Mouse (Mus musculus) kidney, adult 2 months (tissue): Measurements from ENCODE around the gene Haus3. TPM values are rescaled to one million over a fixed set of nuclear protein-coding genes. Genes with fewer than 3 reads are reported as not detected.

Experiments used
- DNase-seq: peaks from one replicate; pipeline ENCODE4 v3.0.0; 2021
- H3K27ac ChIP-seq: fragments of 200-500 bp; 2 replicates; pipeline ENCODE4 v1.5.1; 2012; ENCODE audit warnings: low read depth, low read length, control low read depth, inconsistent platforms; ENCODE audit not compliant: insufficient read depth
- H3K27me3 ChIP-seq: fragments of 200-500 bp; replicated peaks from 2 replicates; pipeline ENCODE4 v1.6.1; 2012; ENCODE audit warnings: mild to moderate bottlenecking, moderate library complexity, low read length, inconsistent platforms; ENCODE audit not compliant: control insufficient read depth, insufficient read depth
- H3K36me3 ChIP-seq: fragments of 200-500 bp; 2 replicates; pipeline ENCODE4 v1.6.1; 2012; ENCODE audit warnings: mild to moderate bottlenecking, moderate library complexity, low read length, inconsistent platforms; ENCODE audit not compliant: control insufficient read depth, insufficient read depth
- H3K4me1 ChIP-seq: fragments of 200-500 bp; 2 replicates; pipeline ENCODE4 v1.6.1; 2011; ENCODE audit warnings: low read length; ENCODE audit not compliant: control insufficient read depth, insufficient read depth
- H3K4me3 ChIP-seq: fragments of 200-500 bp; 2 replicates; pipeline ENCODE4 v1.5.1; 2011; ENCODE audit warnings: mild to moderate bottlenecking, low read depth, low read length, control low read depth; ENCODE audit not compliant: insufficient read depth
- CTCF ChIP-seq: fragments of 200-500 bp; conservative IDR thresholded peaks from 2 replicates; pipeline ENCODE4 v1.5.1; 2011; ENCODE audit warnings: low read depth, mild to moderate bottlenecking, control low read depth, low read length, moderate library complexity, mixed read lengths; ENCODE audit not compliant: insufficient read depth, insufficient read length
- POLR2A ChIP-seq: fragments of 200-500 bp; IDR thresholded peaks from one replicate; pipeline ENCODE4 v1.6.1; 2011; ENCODE audit warnings: low read depth, low read length, control low read depth
- WGBS: fragments of 180-500 bp; shearing (Covaris S2); methylation state at CpG from one replicate; pipeline ENCODE4 v1.1.7; 2018; 5-methylcytosine and 5-hydroxymethylcytosine counted together
- polyA plus RNA-seq: library from polyadenylated mRNA; depleted of rRNA; stranded (reverse); fragments of >200 nt; gene quantifications from 2 replicates; pipeline ENCODE4 v1.2.3, GENCODE M21; 2012

Gene Haus3
- polyA plus RNA-seq, 1 experiment: 0.64 TPM

DNA sequence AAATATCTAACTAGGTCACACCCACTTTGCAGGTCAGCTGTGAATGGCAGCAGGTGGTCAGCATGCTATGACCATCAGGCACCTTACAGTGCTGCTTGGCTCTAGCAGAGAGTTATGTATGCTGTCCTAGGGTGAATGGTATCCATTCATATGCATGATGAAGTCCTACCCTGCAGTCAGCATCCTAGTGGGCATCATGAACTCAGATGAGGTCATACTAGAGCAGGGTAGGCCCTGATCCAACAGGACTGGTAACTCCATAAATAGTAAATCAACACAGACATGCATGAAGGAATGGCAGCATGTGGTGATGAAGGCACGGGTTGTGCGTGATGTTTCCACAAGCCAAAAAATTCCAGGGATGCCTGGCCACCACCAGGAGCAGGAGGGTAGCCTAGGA lies 36.5 kb upstream of the Haus3 start:
- Histone ChIP-seq H3K4me3 (no peak overlapping the region), H3K27ac (no peak overlapping the region), H3K36me3 (no peaks in the 10 kb centered on the region), H3K4me1 (0 out of 2 replicates have a peak, but pooled peaks cover 4% of the 10 kb centered on the region), H3K27me3 (no peaks in the 10 kb centered on the region)
- 48% methylated on average over 2 of the region's 2 CpGs for WGBS
- TF ChIP-seq POLR2A: no peak
- no peak for TF ChIP-seq CTCF
- DNase-seq: peak; percentile 11

DNA sequence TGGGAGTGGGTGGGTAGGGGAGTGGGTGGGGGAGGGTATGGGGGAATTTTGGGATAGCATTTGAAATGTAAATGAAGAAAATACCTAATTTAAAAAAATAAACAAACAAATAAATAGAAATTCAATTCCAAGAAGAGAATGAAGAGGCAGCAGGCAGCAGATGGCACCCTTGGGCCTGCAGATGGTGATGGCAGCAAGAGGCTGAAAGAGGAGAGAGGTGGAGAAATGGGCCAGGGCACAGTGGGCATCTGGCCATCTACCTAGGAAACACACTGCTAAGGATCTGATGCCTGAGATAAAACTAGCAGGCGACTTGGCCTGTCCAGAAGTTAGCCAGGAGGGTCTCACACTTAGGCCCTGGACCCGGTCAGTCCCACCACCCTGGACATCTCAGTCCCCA lies 35.6 kb upstream of the Haus3 start:
- H3K27me3 ChIP-seq: no peaks in the 10 kb centered on the region
- TF ChIP-seq POLR2A: no peak
- TF ChIP-seq CTCF: no peak
- no peak for DNase-seq
- no peak overlapping the region for H3K4me3 ChIP-seq
- H3K4me1 ChIP-seq: 0 out of 2 replicates have a peak, but pooled peaks cover 4% of the 10 kb centered on the region
- H3K36me3 ChIP-seq: no peaks in the 10 kb centered on the region
- WGBS: 84% methylated on average over 2 of the region's 2 CpGs
- H3K27ac ChIP-seq: no peak overlapping the region

DNA sequence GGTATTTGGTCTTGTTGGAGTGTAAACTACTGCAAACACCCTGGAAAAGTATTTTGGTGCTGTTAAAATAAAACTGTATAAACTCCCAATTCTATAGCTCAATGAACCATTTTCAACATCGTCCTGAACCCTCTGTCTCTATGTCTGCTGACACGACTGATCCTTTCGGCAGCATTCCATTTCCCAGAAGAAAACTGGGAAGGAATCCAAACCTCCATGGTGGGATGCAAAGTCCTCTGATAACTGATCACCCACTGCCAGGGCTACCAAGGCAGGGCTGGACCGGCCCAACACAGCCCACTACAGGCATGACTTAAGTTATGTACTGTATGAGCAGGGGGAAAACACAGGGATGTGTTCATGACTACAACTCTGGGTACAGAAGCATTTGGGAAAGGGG lies 32.7 kb upstream of the Haus3 start:
- no peak overlapping the region for H3K27ac ChIP-seq
- no peaks in the 10 kb centered on the region for H3K27me3 ChIP-seq
- 48% methylated on average over 4 of the region's 4 CpGs for WGBS
- TF ChIP-seq CTCF: no peak
- no peak for TF ChIP-seq POLR2A
- 0 out of 2 replicates have a peak, but pooled peaks cover 4% of the 10 kb centered on the region for H3K4me1 ChIP-seq
- no peaks in the 10 kb centered on the region for H3K36me3 ChIP-seq
- peak; percentile 41 for DNase-seq
- H3K4me3 ChIP-seq: no peak overlapping the region

DNA sequence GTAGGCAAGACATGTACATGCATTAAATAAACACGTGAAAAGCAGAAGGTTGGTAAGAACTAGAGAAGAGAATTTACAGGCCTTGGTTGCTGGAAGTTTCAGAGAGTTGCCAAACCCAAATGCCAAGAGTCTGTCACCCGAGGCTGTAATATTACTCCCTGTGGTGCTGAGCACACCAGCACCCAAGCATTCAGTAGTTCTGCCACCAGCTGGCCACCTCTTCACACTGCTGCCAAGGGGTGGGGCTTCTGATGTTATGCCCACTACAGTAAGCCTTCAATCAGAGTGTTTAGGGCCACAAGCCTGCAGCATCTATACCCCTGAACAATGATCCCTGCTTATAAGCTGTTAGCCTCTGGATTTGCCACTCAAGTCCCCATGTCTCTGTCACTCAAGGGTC lies 32.1 kb upstream of the Haus3 start:
- WGBS: 45% methylated on average over 2 of the region's 2 CpGs
- DNase-seq: peak; percentile 58

DNA sequence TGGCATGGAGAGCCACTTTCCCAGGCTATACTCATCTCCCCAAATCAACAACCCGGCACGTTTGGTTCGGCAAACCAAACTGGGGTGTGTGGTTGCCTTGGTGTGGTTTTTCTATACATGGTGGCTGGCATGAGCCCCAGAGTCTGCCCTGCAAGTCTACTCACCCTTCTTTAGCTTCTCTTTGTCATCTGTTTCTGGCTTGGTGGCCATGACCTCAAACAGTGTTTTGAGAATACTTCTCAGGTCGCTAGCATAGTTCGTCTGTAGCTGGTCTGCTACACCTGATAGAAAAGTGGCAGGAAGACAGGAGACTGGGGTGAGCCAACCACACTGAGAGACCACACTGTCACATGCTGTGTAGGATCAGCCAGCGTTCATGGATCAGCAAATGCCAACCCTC lies 29.3 kb upstream of the Haus3 start:
- H3K27ac ChIP-seq: no peak overlapping the region
- DNase-seq: no peak
- H3K27me3 ChIP-seq: no peaks in the 10 kb centered on the region
- H3K36me3 ChIP-seq: no peaks in the 10 kb centered on the region
- TF ChIP-seq POLR2A: no peak
- TF ChIP-seq CTCF: no peak
- 91% methylated on average over 6 of the region's 6 CpGs for WGBS
- no peak overlapping the region for H3K4me3 ChIP-seq
- H3K4me1 ChIP-seq: 0 out of 2 replicates have a peak, but pooled peaks cover 4% of the 10 kb centered on the region

More for the DNA sequence above, 32.1 kb upstream of the Haus3 start:
- H3K27me3 ChIP-seq: no peaks in the 10 kb centered on the region
- no peak overlapping the region for H3K27ac ChIP-seq
- no peak; the same call in 1 of the 2 replicates for TF ChIP-seq CTCF
- no peak for TF ChIP-seq POLR2A
- no peaks in the 10 kb centered on the region for H3K36me3 ChIP-seq
- H3K4me3 ChIP-seq: no peak overlapping the region
- H3K4me1 ChIP-seq: 0 out of 2 replicates have a peak, but pooled peaks cover 4% of the 10 kb centered on the region

DNA sequence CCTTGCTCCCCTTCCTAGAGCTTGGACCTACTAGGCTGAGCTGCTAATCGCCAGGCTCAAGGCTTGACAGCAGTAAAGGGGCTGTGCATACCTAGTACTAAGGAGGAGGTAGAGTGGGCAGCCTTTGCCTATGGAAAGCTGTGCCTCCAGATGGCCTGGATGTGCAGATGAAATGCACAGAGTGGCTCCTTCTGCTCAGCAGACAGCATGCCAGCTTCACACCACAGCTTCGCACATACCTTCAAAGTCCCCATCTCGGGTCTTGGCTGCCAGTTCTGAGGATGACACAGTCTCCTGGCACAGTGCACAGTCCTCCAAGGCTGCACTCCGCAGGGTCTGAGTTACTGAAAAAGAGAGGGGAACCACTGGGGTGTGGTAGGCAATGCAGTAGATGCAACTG lies 27.9 kb upstream of the Haus3 start:
- H3K36me3 ChIP-seq: no peaks in the 10 kb centered on the region
- TF ChIP-seq POLR2A: no peak
- 77% methylated on average over 4 of the region's 4 CpGs for WGBS

DNA sequence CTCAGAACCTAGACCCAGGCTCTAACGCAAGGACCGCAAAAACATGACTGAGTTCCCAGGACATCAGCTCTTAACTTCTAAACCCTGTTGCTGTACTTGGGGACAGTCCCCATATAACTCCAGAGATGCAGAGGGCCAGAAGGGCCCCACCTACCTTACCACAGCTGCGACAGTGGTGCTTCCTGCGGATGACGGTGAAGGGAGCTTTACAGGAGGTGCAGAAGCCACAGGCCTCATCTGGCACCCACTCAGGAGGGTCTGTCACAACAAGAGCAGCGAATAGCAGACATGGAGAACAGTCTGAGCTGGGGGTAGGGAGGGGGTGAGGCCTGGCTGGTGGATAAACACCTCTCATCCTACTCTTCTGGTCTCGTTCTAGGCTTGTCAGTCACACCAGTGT lies 27.1 kb upstream of the Haus3 start:
- Histone ChIP-seq H3K4me1 (0 out of 2 replicates have a peak, but pooled peaks cover 4% of the 10 kb centered on the region), H3K4me3 (no peak overlapping the region), H3K27ac (no peak overlapping the region), H3K27me3 (no peaks in the 10 kb centered on the region), H3K36me3 (no peaks in the 10 kb centered on the region)
- TF ChIP-seq CTCF (no peak), POLR2A (no peak)
- DNase-seq: no peak
- WGBS: 86% methylated on average over 7 of the region's 7 CpGs

More for the DNA sequence above, 27.9 kb upstream of the Haus3 start:
- no peak overlapping the region for H3K27ac ChIP-seq
- DNase-seq: no peak
- H3K4me1 ChIP-seq: 0 out of 2 replicates have a peak, but pooled peaks cover 4% of the 10 kb centered on the region
- H3K4me3 ChIP-seq: no peak overlapping the region
- no peaks in the 10 kb centered on the region for H3K27me3 ChIP-seq

DNA sequence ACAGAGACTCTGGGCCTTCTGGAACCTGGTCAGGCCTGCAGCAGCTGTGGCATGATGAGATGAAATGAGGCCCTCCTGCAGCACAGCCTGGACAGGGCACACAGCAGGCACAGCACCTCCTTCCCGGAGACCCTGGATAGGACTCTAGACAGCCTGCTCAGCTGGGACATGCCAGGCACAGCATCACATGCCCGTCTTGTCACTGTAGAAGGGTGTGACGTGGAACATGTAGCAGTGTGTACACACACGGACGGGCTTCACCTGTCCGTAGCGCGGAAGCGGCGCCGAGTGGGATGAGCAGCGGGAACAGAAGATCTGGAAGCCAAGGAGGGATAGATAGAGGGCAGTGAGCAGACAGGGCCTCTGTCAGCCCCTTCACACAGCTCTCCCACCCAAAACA lies 26.5 kb upstream of the Haus3 start:
- Histone ChIP-seq H3K4me3 (no peak overlapping the region), H3K27me3 (no peaks in the 10 kb centered on the region), H3K27ac (no peak overlapping the region), H3K4me1 (0 out of 2 replicates have a peak, but pooled peaks cover under 1% of the 10 kb centered on the region), H3K36me3 (no peaks in the 10 kb centered on the region)
- no peak for DNase-seq
- WGBS: 97% methylated on average over 12 of the region's 12 CpGs
- no peak for TF ChIP-seq CTCF
